Mouse (Mus musculus): Measurements from ENCODE around the gene Fgg. TPM values are rescaled to one million over a fixed set of nuclear protein-coding genes. Genes with fewer than 3 reads are reported as not detected.

The Fgg gene
- polyA plus RNA-seq (2012; ENCODE audit: insufficient read depth, insufficient read length, low replicate concordance, missing spikeins) = not detected in 2 replicates

- 77% methylated on average over 7 of the region's 7 CpGs for WGBS
- no peak within 1 kb of the TSS for H3K27ac ChIP-seq (ENCODE audit: insufficient read depth, low read depth, low read length)
- TF ChIP-seq CTCF (IDR thresholded peaks at IDR 0.05; ENCODE audit: insufficient read depth, low read depth, low read length) (no peak), POLR2A (IDR thresholded peaks at IDR 0.05; ENCODE audit: insufficient read depth, low read depth, low read length) (no peak)
- H3K4me3 ChIP-seq (ENCODE audit: insufficient read depth, low read depth, low read length) = no peak within 1 kb of the TSS
- no peaks in the 10 kb centered on the region for H3K4me1 ChIP-seq (ENCODE audit: control insufficient read depth, insufficient read depth, low read length)
Observed at GRCm38 (mm10) chr3:83007557-83007956, at the start of gene Fgg. Fgg (plus strand) TSS chr3:83007724.

DNA sequence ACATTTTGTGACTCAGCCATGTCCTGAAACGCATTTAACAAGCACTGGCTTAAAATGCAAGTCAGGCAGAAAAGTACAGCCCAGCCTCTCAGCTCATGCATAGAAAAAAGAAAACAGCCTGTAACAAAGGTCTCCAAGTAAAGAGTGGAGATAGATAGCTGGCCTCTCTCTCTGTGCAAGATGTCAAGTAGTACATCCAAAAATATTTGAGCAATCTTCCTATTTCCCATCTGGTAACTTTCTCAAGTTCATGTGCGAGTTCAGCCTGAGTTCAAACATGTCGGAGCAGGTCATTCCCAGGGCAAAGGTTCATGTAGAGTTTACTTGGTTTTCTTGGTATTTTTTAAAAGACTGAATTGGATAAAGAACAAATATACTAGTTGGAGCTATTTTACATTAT lies 36.5 kb upstream of the Fgg start:
- 72% methylated on average over 3 of the region's 3 CpGs for WGBS
- TF ChIP-seq CTCF (IDR thresholded peaks at IDR 0.05; ENCODE audit: insufficient read depth, low read depth, low read length) = no peak
- TF ChIP-seq POLR2A (IDR thresholded peaks at IDR 0.05; ENCODE audit: insufficient read depth, low read depth, low read length) = no peak
- Histone ChIP-seq H3K4me1 (ENCODE audit: control insufficient read depth, insufficient read depth, low read length) (no peaks in the 10 kb centered on the region; the same call in 1 of the 2 replicates), H3K4me3 (ENCODE audit: insufficient read depth, low read depth, low read length) (no peak overlapping the region), H3K27ac (ENCODE audit: insufficient read depth, low read depth, low read length) (no peak overlapping the region)

- Histone ChIP-seq H3K27ac (ENCODE audit: insufficient read depth, low read depth, low read length) (no peak overlapping the region), H3K4me1 (ENCODE audit: control insufficient read depth, insufficient read depth, low read length) (no peaks in the 10 kb centered on the region), H3K4me3 (ENCODE audit: insufficient read depth, low read depth, low read length) (no peak overlapping the region)
- 77% methylated on average over 6 of the region's 6 CpGs for WGBS
- no peak for TF ChIP-seq CTCF (IDR thresholded peaks at IDR 0.05; ENCODE audit: insufficient read depth, low read depth, low read length)
- no peak for TF ChIP-seq POLR2A (IDR thresholded peaks at IDR 0.05; ENCODE audit: insufficient read depth, low read depth, low read length)
Observed at GRCm38 (mm10) chr3:82980818-82981217, 26.7 kb upstream of the Fgg start.

GRCm38 (mm10) chr3:82981861-82982260 lies 25.7 kb upstream of the Fgg start:
- Histone ChIP-seq H3K4me1 (ENCODE audit: control insufficient read depth, insufficient read depth, low read length) (no peaks in the 10 kb centered on the region), H3K27ac (ENCODE audit: insufficient read depth, low read depth, low read length) (no peak overlapping the region), H3K4me3 (ENCODE audit: insufficient read depth, low read depth, low read length) (no peak overlapping the region)
- 57% methylated on average over 8 of the region's 8 CpGs for WGBS
- TF ChIP-seq POLR2A (IDR thresholded peaks at IDR 0.05; ENCODE audit: insufficient read depth, low read depth, low read length) (no peak), CTCF (IDR thresholded peaks at IDR 0.05; ENCODE audit: insufficient read depth, low read depth, low read length) (no peak)

GRCm38 (mm10) chr3:82984840-82985239 lies 22.7 kb upstream of the Fgg start:
- Histone ChIP-seq H3K4me3 (ENCODE audit: insufficient read depth, low read depth, low read length) (no peak overlapping the region), H3K4me1 (ENCODE audit: control insufficient read depth, insufficient read depth, low read length) (no peaks in the 10 kb centered on the region), H3K27ac (ENCODE audit: insufficient read depth, low read depth, low read length) (no peak overlapping the region)
- 56% methylated on average over 2 of the region's 2 CpGs for WGBS
- TF ChIP-seq CTCF (IDR thresholded peaks at IDR 0.05; ENCODE audit: insufficient read depth, low read depth, low read length) (no peak), POLR2A (IDR thresholded peaks at IDR 0.05; ENCODE audit: insufficient read depth, low read depth, low read length) (no peak)

- H3K27ac ChIP-seq (ENCODE audit: insufficient read depth, low read depth, low read length) = no peak overlapping the region
- no peak overlapping the region for H3K4me3 ChIP-seq (ENCODE audit: insufficient read depth, low read depth, low read length)
- peaks cover 5% of the 10 kb centered on the region; the same call in 1 of the 2 replicates for H3K4me1 ChIP-seq (ENCODE audit: control insufficient read depth, insufficient read depth, low read length)
- TF ChIP-seq CTCF (IDR thresholded peaks at IDR 0.05; ENCODE audit: insufficient read depth, low read depth, low read length) (no peak), POLR2A (IDR thresholded peaks at IDR 0.05; ENCODE audit: insufficient read depth, low read depth, low read length) (no peak)
- 85% methylated on average over 12 of the region's 12 CpGs for WGBS
Observed at GRCm38 (mm10) chr3:82991963-82992362, 15.6 kb upstream of the Fgg start.

DNA sequence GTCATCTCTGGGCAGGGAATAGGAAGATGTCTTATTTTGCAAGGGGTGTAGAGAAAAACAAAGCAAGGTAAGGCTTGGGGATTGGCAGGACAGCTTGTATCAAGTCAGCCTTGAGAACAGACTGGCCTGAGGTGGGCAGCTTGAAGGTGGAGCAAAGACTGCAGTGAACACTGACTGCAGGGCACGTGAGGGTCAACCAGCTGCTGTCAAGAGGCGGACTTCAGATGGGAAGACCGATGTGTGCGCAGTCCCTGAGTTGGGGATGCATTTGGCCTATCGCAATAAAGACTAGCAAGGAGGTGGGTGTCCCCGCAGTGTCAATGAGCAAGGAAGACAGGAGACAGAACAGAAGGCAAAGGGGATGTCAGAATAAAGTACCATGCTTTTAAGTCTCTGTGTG lies 14.6 kb upstream of the Fgg start:
- 94% methylated on average over 6 of the region's 6 CpGs for WGBS
- H3K4me3 ChIP-seq (ENCODE audit: insufficient read depth, low read depth, low read length) = no peak overlapping the region
- H3K4me1 ChIP-seq (ENCODE audit: control insufficient read depth, insufficient read depth, low read length) = peaks cover 5% of the 10 kb centered on the region; the same call in 1 of the 2 replicates
- TF ChIP-seq CTCF (IDR thresholded peaks at IDR 0.05; ENCODE audit: insufficient read depth, low read depth, low read length) (no peak), POLR2A (IDR thresholded peaks at IDR 0.05; ENCODE audit: insufficient read depth, low read depth, low read length) (no peak)
- H3K27ac ChIP-seq (ENCODE audit: insufficient read depth, low read depth, low read length) = no peak overlapping the region

DNA sequence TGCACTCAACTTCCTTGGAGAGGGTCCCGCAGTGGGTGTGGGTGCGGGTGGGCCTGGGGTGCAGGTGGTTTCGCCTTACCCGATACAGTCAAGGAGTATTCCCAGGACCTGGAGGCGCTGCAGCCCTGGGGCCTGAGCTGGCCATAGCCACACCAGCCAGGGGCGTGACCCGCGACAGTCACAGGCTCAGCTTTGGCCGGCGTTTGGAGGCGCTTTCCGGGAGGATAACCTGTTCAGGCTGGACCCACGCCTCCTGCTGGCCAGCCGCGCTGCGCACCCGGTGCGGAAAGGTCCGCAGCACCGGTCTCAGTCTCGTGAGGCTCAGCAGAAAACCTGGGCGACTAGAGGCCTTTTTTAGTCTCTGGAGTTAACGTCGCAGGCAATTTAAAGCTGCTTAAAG lies 12.2 kb upstream of the Fgg start:
- TF ChIP-seq CTCF (IDR thresholded peaks at IDR 0.05; ENCODE audit: insufficient read depth, low read depth, low read length) = 0 out of 2 replicates have a peak, but pooled peaks have one; percentile 17
- no peak for TF ChIP-seq POLR2A (IDR thresholded peaks at IDR 0.05; ENCODE audit: insufficient read depth, low read depth, low read length)
- no peak overlapping the region for H3K4me3 ChIP-seq (ENCODE audit: insufficient read depth, low read depth, low read length)
- H3K4me1 ChIP-seq (ENCODE audit: control insufficient read depth, insufficient read depth, low read length) = peaks cover 5% of the 10 kb centered on the region; the same call in 1 of the 2 replicates
- no peak overlapping the region for H3K27ac ChIP-seq (ENCODE audit: insufficient read depth, low read depth, low read length)
- WGBS = 19% methylated on average over 24 of the region's 24 CpGs

DNA sequence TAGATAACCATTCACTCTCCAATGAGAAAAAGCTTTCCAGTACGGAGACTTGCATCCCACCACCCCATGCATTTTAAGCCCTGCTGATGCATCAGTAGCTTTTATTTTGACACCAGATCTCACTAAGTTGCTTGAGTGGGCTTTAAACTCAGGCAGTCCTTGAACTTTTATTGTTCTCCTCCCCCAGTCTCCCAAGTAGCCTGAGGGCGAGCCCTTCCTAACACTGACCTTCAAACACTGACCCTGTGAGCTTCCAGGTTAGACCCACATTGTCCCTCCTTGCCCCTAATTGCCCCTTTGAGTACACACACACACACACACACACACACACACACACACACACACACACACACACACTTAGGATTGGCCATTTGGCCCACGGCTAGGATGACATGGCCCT lies 10.9 kb upstream of the Fgg start:
- no peak overlapping the region for H3K27ac ChIP-seq (ENCODE audit: insufficient read depth, low read depth, low read length)
- WGBS = 89% methylated on average over 3 of the region's 3 CpGs
- no peak for TF ChIP-seq POLR2A (IDR thresholded peaks at IDR 0.05; ENCODE audit: insufficient read depth, low read depth, low read length)
- H3K4me3 ChIP-seq (ENCODE audit: insufficient read depth, low read depth, low read length) = no peak overlapping the region
- peaks cover 5% of the 10 kb centered on the region; the same call in 1 of the 2 replicates for H3K4me1 ChIP-seq (ENCODE audit: control insufficient read depth, insufficient read depth, low read length)

Data from olfactory bulb, adult 2 months (tissue).